Mouse (Mus musculus) MEL (cell line): Measurements from ENCODE around the gene Senp7.

Source experiments
- CHD1 ChIP-seq: IDR thresholded peaks from 2 replicates; pipeline ENCODE4 v1.6.1; 2012; ENCODE audit warnings: low read depth, mild to moderate bottlenecking, inconsistent platforms, low read length, improper control_type of control experiment
- CHD2 ChIP-seq: IDR thresholded peaks from 2 replicates; pipeline ENCODE4 v1.6.1; 2011; ENCODE audit warnings: low read length, improper control_type of control experiment
- CTCF ChIP-seq, 3 experiments: IDR thresholded peaks in 2 of 3; conservative IDR thresholded peaks in 1 of 3; 2 replicates each; pipeline ENCODE4 v1.5.1; 2011 to 2012; ENCODE audit warnings: low read length in 3 of 3, low read depth in 2 of 3, mild to moderate bottlenecking in 2 of 3, improper control_type of control experiment in 1 of 3, inconsistent platforms in 1 of 3, mixed read lengths in 1 of 3, moderate library complexity in 1 of 3; ENCODE audit not compliant: control insufficient read depth in 1 of 3, insufficient read depth in 1 of 3, poor library complexity in 1 of 3, severe bottlenecking in 1 of 3
- EP300 ChIP-seq, 2 experiments: IDR thresholded peaks; 2 replicates each; pipeline ENCODE4 v1.6.1; 2011; ENCODE audit warnings: improper control_type of control experiment in 2 of 2, low read length in 2 of 2, low read depth in 1 of 2, mild to moderate bottlenecking in 1 of 2
- GABPA ChIP-seq: IDR thresholded peaks from 2 replicates; pipeline ENCODE4 v1.6.1; 2012; ENCODE audit warnings: low read depth, mild to moderate bottlenecking, inconsistent platforms, low read length, improper control_type of control experiment, moderate library complexity
- HCFC1 ChIP-seq: IDR thresholded peaks from 2 replicates; pipeline ENCODE4 v1.6.1; 2012; ENCODE audit warnings: low read depth, mild to moderate bottlenecking, inconsistent platforms, low read length, improper control_type of control experiment, moderate library complexity
- JUND ChIP-seq: IDR thresholded peaks from 2 replicates; pipeline ENCODE4 v1.6.1; 2011; ENCODE audit warnings: low read depth, mild to moderate bottlenecking, improper control_type of control experiment, low read length
- MAX ChIP-seq: IDR thresholded peaks from 2 replicates; pipeline ENCODE4 v1.6.1; 2011; ENCODE audit warnings: low read length, improper control_type of control experiment
- MAZ ChIP-seq: IDR thresholded peaks from 2 replicates; pipeline ENCODE4 v1.6.1; 2012; ENCODE audit warnings: low read depth, mild to moderate bottlenecking, inconsistent platforms, low read length, improper control_type of control experiment
- MEF2A ChIP-seq: IDR thresholded peaks from 2 replicates; pipeline ENCODE4 v1.6.1; 2014; ENCODE audit warnings: low read depth, mild to moderate bottlenecking, inconsistent platforms, low read length, improper control_type of control experiment; ENCODE audit not compliant: poor library complexity, insufficient replicate concordance, severe bottlenecking; ENCODE audit errors: extremely low read depth
- MXI1 ChIP-seq: IDR thresholded peaks from 2 replicates; pipeline ENCODE4 v1.6.1; 2011; ENCODE audit warnings: mild to moderate bottlenecking, low read depth, low read length, improper control_type of control experiment
- POLR2A ChIP-seq, 2 experiments: IDR thresholded peaks; 2 replicates each; pipeline ENCODE4 v1.6.1; 2011 to 2012; ENCODE audit warnings: low read length in 2 of 2, mild to moderate bottlenecking in 2 of 2, control low read depth in 1 of 2, improper control_type of control experiment in 1 of 2, low read depth in 1 of 2, moderate library complexity in 1 of 2; ENCODE audit not compliant: control insufficient read depth in 1 of 2, insufficient read depth in 1 of 2, poor library complexity in 1 of 2
- POLR2AphosphoS2 ChIP-seq: IDR thresholded peaks from 2 replicates; pipeline ENCODE4 v1.6.1; 2011; ENCODE audit warnings: low read length, improper control_type of control experiment
- RCOR1 ChIP-seq: IDR thresholded peaks from 2 replicates; pipeline ENCODE4 v1.6.1; 2012; ENCODE audit warnings: low read depth, mild to moderate bottlenecking, inconsistent platforms, low read length, improper control_type of control experiment

- TF ChIP-seq CTCF (IDR thresholded peaks at IDR 0.05 in 2 of 3, conservative IDR thresholded peaks at IDR 0.05 in 1 of 3; ENCODE audit: control insufficient read depth in 1 of 3, insufficient read depth in 1 of 3, low read depth in 2 of 3, low read length in 3 of 3, poor library complexity in 1 of 3, severe bottlenecking in 1 of 3) = no peak
- TF ChIP-seq EP300 (IDR thresholded peaks at IDR 0.05; ENCODE audit: low read depth in 1 of 2, low read length in 2 of 2) = no peak
- no peak for TF ChIP-seq MEF2A
- no peak for TF ChIP-seq POLR2AphosphoS2
- no peak for TF ChIP-seq CHD1
- TF ChIP-seq HCFC1 = no peak
- TF ChIP-seq MAX = no peak
- TF ChIP-seq POLR2A (IDR thresholded peaks at IDR 0.05; ENCODE audit: control insufficient read depth in 1 of 2, insufficient read depth in 1 of 2, low read depth in 1 of 2, low read length in 2 of 2, poor library complexity in 1 of 2) = no peak
- no peak for TF ChIP-seq CHD2
- TF ChIP-seq RCOR1 = no peak
- no peak for TF ChIP-seq MAZ
- TF ChIP-seq JUND = no peak
- no peak for TF ChIP-seq GABPA
- no peak for TF ChIP-seq MXI1
These were observed 74.4 kb downstream of the Senp7 start for GRCm38 (mm10) chr16:56122517-56122916.
